Mouse (Mus musculus) lung, postnatal 4 days (tissue): ENCODE measurements around the gene Nbea.

ENCODE experiments used
- DNase-seq, 2 experiments: peaks; one replicate each; pipeline ENCODE4 v3.0.0; 2021

Gene Nbea

DNA sequence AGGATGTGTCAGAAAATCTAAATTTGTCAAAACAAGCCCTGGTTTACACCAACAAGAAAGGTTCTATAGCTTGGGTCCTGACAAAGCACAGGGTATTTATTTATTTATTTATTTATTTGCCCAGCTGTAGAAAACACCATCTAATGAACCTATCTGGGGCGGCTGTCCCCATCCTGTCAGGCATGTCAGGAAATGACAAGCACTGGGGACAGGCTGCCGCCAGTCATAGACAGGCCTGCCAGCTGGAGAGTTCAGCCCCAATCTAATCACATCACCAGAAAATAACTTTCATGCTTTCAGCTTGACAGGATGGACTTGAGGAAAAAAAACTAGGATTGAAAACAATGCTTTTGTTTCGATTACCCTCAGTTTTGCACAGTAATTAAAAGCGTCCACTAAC, 440.8 kb downstream of the Nbea start:
- DNase-seq: no peak

DNA sequence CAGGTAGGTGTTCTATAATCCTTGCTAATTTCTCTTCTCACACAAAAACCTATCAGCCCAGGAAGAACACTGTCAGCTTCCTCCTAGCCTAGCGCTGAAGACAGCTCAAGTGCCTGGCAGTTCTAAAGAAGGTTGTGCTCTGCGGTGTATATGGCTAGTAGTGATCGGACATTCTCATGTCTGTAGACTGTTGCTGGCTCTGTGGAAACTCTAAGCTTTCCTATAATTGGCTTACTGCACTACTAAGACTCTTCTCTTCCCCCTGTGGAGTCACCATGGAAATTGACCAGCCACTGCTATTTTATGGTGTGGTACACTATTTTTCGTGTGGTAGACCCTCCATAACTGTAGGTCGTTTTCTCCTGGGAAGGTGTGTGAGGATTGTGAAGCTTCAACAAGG, 441.3 kb downstream of the Nbea start:
- DNase-seq: no peak

DNA sequence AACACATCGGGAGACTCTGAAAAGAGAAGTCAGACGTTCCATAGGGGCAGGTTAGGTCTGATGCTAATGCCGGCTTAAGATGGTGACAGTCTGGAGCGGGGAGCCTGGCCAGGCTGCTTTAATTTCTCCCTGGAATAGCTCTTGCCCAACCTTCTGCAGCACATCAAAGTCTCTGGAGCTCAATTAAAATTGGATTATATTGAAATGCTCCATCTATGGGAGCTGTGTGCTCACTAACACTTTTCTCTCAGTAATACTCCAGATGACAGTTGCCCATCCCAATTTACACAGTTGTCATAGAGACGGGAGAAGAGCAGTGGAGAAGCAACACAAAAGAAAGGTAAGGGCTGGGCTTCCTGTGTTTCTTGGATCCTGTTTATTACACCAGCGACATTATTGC, 442.1 kb downstream of the Nbea start:
- no peak for DNase-seq

DNA sequence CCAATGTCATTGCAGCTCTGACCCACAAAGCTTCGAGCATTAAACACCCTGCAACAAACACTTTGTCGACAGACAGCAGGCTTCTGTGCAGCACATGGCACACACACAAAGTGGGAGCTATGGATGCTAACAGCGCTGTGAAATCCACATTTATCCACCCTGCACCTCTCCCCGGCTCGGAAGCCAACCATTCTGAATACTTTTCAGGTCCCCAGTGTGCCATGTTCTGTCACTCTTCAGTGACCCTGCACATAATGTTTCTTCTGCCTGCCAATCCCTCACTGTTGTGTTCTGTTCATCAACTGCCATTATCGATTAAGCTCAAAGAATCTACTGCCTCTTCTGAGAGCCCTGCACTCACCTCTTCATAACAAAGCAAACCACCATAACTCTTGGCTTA, 449.8 kb downstream of the Nbea start:
- DNase-seq: no peak

DNA sequence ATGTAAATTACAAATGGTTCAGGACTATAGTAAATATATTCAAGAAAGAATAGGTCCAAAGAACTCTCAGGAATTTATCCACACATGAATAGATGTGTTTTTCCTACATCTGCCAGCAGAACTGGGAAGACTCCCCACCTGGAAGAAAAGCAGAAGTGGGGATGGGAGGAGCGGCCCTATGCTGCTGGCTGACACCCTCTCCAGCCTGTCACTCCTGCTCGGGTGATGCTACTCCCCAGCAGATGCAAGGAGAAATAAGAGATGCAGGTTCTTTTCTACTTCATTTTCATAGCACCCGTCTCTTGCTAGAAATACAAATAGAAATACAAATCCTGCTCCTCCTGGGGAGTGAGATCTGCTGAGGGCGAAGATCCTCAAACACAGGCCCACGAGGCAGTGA, 453.0 kb downstream of the Nbea start:
- no peak for DNase-seq

GRCm38 (mm10) chr3:55730142-55730541, 453.4 kb downstream of the Nbea start:
- DNase-seq: no peak

DNA sequence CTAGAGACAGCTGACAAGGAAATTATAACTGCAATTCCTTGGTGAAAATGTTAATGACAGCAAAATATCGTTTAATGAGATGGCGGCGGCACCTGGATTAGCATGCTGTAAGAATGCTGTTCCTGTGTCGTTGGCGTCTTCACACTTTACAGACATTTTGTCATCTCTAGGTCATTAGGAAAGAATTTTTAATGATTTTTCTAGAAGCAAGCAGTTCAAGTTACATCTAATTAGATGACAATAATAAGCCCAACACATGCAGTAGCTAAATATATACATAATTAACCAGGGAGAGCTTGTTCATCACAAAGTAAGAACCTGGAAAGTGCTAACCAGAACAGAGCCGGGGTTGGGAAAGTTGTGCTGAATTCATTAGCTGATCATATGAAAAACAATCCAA, 469.2 kb downstream of the Nbea start:
- DNase-seq: no peak

GRCm38 (mm10) chr3:55713856-55714255, 469.6 kb downstream of the Nbea start:
- no peak for DNase-seq

DNA sequence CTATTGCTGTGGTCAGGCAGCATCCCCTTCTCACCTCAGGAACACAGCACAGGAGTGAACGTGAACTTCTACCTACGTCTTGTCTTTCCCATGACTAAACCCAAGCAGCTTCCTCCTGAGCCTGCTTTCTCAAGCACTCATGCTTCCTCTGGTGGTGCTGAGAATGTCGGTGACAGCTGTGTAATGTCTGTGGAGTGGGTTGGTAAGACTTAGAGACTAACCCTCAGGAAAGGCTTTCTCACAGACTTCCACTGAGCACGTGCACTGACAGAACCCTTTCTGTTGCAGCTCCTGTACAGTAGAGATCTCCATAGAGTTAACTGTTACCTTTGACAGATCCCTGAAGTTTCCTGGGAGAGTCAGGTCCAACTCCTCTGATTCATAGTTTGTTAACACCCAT, 473.2 kb downstream of the Nbea start:
- no peak for DNase-seq

DNA sequence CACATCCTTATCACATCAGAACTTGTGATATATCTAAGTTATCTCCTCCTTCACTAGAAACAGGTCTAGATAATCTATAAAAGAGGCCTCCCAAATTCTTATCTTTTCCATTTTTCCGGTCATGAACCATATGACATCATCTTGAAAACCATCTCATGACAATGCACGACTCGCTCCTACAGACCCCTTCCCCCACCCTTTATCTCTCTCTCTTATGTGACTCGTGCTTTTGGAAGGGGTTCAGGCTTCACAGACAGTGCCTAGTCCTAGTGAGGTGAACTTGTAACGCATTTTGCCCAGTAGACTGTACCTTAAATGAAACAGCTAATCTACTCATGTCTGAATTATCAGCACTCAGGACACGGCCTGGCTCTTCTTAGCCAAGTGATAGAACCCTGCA, 481.9 kb downstream of the Nbea start:
- DNase-seq: no peak

- DNase-seq: no peak
Observed at GRCm38 (mm10) chr3:55697174-55697573, 486.3 kb downstream of the Nbea start.

- no peak for DNase-seq
Observed at GRCm38 (mm10) chr3:55693073-55693472, 490.4 kb downstream of the Nbea start.

- DNase-seq: no peak
Observed at GRCm38 (mm10) chr3:55688098-55688497, 495.4 kb downstream of the Nbea start.

DNA sequence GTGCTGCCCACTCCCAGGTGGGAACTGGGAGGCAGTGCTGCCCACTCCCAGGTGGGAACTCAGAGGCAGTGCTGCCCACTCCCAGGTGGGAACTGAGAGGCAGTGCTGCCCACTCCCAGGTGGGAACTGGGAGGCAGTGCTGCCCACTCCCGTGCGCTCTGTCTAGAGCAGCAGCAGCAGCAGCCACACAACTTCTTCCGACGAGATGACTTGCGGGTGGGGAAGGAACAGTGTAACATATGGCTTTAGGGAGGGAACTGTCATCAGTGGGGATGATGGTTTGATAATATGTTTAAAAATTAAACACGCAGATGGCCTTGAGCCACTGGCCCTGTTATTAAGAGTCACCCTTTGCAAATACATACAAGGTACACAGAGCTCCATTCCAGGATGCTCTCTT, 496.5 kb downstream of the Nbea start:
- no peak for DNase-seq

GRCm38 (mm10) chr3:55685627-55686026, 497.9 kb downstream of the Nbea start:
- no peak for DNase-seq

DNA sequence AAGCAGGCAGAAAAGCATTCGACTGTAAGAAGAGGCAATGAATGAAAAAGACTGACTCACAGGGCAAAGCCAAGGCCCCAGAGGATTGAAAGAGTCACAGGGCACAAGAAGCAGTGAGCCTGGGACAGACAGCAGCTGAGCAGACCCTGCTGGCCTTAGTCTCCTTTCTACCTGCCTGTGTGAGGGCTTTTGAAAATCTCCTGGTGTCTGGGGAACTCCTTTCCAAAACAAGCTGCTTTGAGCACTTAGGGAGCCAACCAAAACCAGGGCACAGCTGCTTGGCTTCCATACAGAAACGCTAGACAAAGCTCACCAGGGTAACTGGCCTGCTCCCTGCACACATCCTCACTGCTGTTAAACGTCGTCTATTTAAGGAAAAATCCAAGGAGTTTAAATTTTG, 498.6 kb downstream of the Nbea start:
- DNase-seq: no peak

DNA sequence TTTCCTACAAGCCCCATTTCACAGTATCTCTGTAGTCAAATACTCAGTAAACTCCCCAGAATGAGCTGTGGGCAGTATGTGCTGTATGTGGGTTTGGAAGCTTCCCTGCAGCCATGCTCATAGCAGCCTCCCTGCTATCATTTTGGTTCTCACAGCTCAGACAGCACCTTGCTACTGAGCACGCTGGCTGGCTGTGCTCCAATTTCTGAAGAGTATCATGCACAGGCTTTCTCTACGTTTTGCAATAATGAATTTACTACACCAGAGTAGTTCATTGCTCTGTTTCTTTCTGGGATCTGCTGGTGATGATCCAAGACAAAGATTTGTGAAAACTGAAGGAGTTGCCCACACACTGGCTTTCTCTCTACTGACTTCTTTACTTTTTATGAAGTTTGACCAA, 505.8 kb downstream of the Nbea start:
- DNase-seq: no peak

GRCm38 (mm10) chr3:55674185-55674584, 509.3 kb downstream of the Nbea start:
- DNase-seq: no peak

DNA sequence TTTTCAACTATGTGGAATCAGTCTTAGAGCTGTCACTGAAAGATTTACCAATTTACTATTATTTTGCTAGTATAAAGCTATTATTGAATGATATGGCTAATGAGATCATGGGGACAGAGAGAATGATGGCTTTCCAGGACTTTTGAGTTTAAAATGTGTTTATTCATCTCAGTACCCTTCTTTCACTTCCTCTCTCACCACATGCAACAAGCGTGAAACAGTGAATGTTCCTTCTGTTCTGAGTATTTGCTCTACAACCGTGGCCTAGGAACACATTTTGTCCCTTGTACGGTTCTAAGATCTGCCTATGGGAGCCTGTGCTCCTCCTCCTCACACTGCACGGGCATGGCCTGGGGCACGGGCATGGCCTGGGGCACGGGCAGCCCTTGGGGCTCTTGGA, 516.5 kb downstream of the Nbea start:
- DNase-seq: no peak

GRCm38 (mm10) chr3:55665928-55666327, 517.6 kb downstream of the Nbea start:
- DNase-seq: no peak

- DNase-seq: no peak
Observed at GRCm38 (mm10) chr3:55664713-55665112, 518.8 kb downstream of the Nbea start.

GRCm38 (mm10) chr3:55661678-55662445, 521.6 kb downstream of the Nbea start:
- DNase-seq: peak in 1 of 2 experiments; percentile 11

- no peak for DNase-seq
Observed at GRCm38 (mm10) chr3:55660261-55660838, 523.2 kb downstream of the Nbea start.

GRCm38 (mm10) chr3:55659558-55660215, 523.8 kb downstream of the Nbea start:
- DNase-seq: no peak
